Mouse (Mus musculus) adrenal gland, adult 2 months (tissue): ENCODE results near the gene Sh3pxd2b. TPM values are rescaled to one million over a fixed set of nuclear protein-coding genes. Genes with fewer than 3 reads are reported as not detected.
A peak's percentile ranks its signal among the peaks of the same experiment; 100 is the strongest.

Experiments used
- DNase-seq: peaks from one replicate; pipeline ENCODE4 v3.0.0; 2021
- polyA plus RNA-seq: library from polyadenylated mRNA; depleted of rRNA; stranded (reverse); fragments of >200 nt; gene quantifications from 2 replicates; pipeline ENCODE4 v1.2.3, GENCODE M21; 2012
- total RNA-seq, 2 experiments: library from RNA; stranded (reverse); gene quantifications; 2 replicates each; pipeline ENCODE4 v1.2.3; 2021

Sh3pxd2b gene
- total and polyA plus RNA-seq, 3 experiments = 3.4 to 7.4 (median 5.2) TPM

GRCm38 (mm10) chr11:32427537-32427936, 79.9 kb downstream of the Sh3pxd2b start:
- DNase-seq = no peak

DNA sequence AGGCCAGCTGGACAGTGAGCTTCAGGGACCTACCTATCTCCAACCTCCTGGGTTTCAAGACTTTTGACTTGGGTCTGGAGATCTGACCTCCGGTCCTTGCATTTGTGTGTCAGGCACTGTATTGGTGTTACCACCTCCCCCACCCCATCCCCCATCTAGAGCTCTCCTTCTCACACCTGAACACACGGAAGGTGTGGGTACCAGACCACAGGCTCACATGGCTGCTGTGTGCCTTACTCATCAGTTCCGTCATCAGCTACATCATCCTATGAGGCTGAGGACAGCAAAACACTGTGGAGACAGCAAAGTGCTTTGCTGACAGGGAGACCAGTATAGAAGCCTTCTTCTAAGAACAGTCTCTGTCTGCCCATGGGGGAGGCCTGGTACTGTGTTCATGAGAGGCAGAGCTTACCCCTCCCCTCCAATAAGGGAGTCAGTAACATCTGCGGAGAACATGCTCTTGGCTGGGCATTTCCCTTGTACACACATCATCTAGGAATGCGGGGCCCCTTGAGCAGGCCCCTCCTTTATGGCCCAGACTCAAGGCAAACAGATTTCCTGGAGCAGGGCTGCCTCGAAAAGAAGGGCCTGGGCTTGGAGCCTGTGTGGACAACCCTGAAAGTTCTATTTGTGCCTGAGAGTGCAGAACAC, 87.9 kb downstream of the Sh3pxd2b start:
- peak; percentile 39 for DNase-seq

GRCm38 (mm10) chr11:32442576-32442975, 95.0 kb downstream of the Sh3pxd2b start:
- no peak for DNase-seq

DNA sequence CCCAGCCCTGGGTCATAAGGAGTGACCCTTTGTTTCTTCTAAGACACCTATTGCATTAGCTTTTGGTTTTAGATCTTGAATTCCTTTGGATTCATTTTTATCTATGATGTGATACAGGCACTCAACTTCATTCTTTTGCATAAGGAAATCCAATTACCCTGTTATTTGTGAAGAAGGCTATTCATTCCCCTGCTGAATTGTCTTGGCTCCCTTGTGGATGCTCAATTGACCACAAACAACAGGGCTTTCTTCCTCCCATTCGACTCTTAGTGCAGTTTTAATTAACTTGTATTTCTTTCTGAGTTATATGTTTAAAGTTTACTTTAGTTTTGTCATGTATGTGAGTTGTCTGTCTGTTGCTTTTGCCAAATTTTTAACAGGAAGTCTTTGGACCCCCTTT, 96.6 kb downstream of the Sh3pxd2b start:
- no peak for DNase-seq

DNA sequence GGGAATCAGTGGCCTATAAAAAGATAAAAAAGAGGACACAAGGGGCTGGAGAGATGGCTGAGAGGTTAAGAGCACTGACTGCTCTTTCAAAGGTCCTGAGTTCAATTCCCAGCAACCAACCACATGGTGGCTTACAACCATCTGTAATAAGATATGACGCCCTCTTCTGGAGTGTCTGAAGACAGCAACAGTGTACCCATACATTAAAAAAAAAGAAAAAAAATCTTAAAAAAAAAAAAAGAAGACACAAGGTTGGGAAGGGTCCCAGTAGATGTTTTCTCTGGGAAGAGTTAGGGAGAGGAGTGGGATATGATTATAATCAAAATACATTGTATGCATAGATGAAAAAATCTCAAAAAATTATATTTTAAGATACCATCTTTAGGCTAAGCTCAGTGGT, 97.5 kb downstream of the Sh3pxd2b start:
- no peak for DNase-seq

DNA sequence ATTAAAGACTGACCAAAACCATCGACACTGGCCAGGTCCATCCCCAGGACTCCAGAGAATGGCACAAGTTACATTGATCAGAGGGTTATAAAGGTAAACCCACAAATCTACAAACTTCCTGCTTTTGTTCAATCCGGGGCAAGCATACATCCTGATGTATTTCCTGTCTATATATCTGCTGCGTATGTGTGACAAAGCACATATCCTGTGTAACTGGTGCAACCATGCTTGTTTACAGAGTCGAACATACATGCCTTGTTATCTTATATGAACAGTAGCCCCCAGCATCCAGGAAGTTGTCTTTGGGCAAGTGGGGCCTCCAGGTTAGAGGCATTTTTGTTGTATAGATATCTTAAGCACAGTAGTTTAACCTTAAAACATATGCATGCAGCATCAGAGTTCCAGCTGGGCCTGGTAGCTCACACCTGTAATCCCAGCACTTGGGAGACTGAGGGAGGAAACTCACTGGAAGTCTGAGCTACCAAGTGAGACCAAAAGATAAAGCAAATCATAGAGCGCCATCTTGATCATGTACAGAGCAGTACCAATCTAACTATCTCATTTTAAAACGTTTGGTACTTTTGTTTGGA, 98.1 kb downstream of the Sh3pxd2b start:
- DNase-seq = no peak

GRCm38 (mm10) chr11:32450216-32450615, 102.6 kb downstream of the Sh3pxd2b start:
- peak; percentile 46 for DNase-seq

DNA sequence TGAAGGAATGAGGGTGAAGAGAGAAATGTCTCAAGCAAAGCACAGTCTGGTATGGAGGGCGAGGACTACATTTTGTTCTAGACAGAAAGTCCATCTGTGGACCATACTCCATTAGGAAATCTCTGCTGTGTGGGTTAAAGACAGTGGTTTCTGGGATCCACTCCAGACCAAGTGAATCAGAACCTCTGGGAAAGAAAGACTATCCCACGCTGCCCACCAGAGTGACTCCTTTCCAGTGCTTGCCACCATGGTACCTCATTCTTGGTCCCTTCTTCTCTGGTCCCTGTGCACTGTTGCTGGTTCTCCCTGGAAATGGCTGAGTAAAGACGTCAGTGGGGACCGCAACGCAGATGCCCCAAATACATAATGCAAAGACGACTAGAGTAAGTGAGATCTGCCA, 103.7 kb downstream of the Sh3pxd2b start:
- DNase-seq = no peak

DNA sequence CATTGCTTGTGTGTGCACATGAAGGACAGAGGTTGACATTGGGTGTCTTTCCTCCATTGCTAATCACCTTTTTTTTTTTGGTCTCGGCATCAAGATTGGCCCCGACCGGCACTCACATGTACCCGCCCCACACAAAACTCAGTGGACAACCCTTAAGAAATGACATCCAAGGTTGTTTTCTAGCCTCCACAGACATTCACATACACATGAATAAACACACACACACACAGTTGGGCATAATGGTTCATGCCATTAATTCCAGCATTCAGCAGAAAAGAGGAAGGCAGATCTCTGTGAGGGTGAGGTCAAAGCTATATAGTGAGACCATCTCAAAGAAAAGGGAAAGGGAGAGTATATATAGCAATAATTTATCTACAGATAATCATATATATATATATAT, 105.1 kb downstream of the Sh3pxd2b start:
- DNase-seq = no peak

GRCm38 (mm10) chr11:32453353-32453915, 105.8 kb downstream of the Sh3pxd2b start:
- DNase-seq = no peak

GRCm38 (mm10) chr11:32454231-32454799, 106.7 kb downstream of the Sh3pxd2b start:
- no peak for DNase-seq

- peak; percentile 99 for DNase-seq
Measured at GRCm38 (mm10) chr11:32454800-32455506, 107.3 kb downstream of the Sh3pxd2b start, which contains the start of gene Ubtd2. Gene Ubtd2 (plus strand): TSS chr11:32455370.

DNA sequence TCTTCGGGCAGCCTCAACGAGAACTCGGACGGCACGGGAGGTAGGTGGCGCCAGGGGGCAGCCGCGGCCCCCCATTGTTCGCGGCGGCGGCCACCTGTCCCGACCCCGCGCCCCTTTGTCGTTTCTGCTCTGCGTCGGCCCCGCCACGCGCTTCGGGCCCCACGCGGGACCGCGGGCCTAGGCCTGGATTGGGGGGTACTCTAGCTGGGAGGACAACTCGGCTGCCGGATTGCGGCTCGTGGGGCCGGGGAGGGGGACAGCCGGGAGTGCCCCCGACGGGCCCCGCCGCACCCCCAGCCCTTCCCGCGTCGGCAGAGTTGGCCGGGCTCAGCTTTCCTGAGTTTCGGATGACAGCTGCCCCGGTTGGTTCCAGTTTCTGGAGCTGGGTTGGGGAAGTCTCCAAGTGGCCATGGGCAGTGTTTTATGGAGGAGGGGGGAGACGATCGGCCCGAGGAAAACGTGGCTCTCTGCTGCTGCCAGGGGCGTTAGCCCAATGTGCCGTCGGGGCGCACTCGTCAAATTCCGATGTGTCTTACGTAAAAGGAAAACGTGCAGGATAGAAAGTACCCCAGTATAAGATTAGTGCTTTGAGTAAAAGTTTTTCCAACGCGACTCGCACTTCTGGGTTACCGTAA, 108.0 kb downstream of the Sh3pxd2b start:
- no peak for DNase-seq

DNA sequence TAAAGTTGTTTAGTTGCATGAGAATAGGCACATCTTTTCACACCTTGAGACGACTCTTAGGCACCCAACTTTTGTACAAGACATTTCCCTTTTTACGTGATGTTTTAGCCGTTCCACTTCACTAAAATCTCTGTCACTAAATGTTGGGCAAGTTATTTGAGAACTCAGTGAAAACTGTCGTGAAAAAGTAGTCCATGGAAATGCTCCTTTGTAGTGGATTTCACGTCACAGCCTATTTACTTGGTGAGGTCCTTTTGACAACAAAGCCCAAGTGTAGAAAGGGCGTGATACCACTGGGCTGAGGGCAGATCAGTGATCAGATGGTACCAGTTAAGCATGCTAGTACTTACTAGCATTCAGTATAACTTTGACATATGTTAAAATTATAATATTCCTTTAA, 108.7 kb downstream of the Sh3pxd2b start:
- peak; percentile 5 for DNase-seq

- DNase-seq = no peak
Measured at GRCm38 (mm10) chr11:32464282-32464681, 116.7 kb downstream of the Sh3pxd2b start.

GRCm38 (mm10) chr11:32471925-32472324, 124.3 kb downstream of the Sh3pxd2b start:
- DNase-seq = no peak

GRCm38 (mm10) chr11:32474725-32475124, 127.1 kb downstream of the Sh3pxd2b start:
- no peak for DNase-seq

GRCm38 (mm10) chr11:32475487-32476236, 128.0 kb downstream of the Sh3pxd2b start:
- no peak for DNase-seq
